ENCODE assay signal across 9 mouse cellular contexts in the genomic region with DNA sequence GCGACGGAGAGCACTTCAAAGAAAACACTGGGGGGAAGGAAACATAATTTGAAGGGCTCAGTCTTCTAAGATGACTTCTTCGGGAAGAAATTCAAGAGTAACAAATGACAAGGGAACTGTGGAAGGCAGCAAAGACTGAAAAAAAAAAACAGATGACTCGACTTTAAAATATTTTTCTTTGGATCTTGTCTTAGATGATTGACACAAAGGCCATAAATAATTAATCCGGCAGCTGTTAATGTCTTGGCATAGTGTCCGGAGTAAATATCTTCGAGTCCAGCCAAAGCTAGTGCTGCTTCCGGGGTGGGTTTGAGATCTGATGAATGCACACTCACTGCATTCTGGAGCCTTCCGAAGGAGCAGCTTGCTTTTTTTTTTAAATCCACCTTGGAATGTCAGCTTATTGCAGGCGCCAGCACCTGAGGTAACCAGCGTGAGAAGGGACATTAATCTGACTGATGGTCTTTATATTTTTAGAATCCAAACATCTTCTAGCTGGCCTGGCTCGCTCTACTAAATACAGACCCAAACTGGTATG. TPM values are rescaled to one million over a fixed set of nuclear protein-coding genes. Genes with fewer than 3 reads are reported as not detected.
A peak's percentile ranks its signal among the peaks of the same experiment; 100 is the strongest.
DNase-seq lines count a peak whose midpoint lies in the region; ATAC-seq and TF ChIP-seq lines count a peak whose summit lies in the region.
"Had no signal": no experiment of that assay in that cellular context is flagged by ENCODE, and none has a peak within 500 bp of the region (broad histone marks: within the 10 kb centered on the region; RNA-seq: fewer than 3 reads in every experiment).

No protein-coding gene starts in this region.

- H3K9me3 ChIP-seq in embryonic facial prominence, embryonic 14.5 days (ENCODE audit: control insufficient read depth, low read length), result peaks cover 5% of the 10 kb centered on the region; the same call in 1 of the 2 replicates
- peaks cover 3% of the 10 kb centered on the region; the same call in 1 of the 2 replicates for H3K9me3 ChIP-seq in hindbrain, embryonic 16.5 days (ENCODE audit: control insufficient read depth, low read length)
- no peaks in the 10 kb centered on the region for H3K9me3 ChIP-seq in midbrain, embryonic 15.5 days

- no peak overlapping the region for H3K27ac ChIP-seq in kidney, adult 2 months (ENCODE audit: insufficient read depth, low read depth, low read length)
- H3K27ac ChIP-seq in embryonic facial prominence, embryonic 14.5 days (replicated peaks; ENCODE audit: low read depth, low read length), result no peak overlapping the region
- H3K27ac ChIP-seq in hindbrain, embryonic 16.5 days (ENCODE audit: low read depth, low read length), result no peak overlapping the region
- no peak overlapping the region for H3K27ac ChIP-seq in midbrain, embryonic 15.5 days

- H3K4me3 ChIP-seq in kidney, adult 2 months (ENCODE audit: insufficient read depth, low read depth, low read length), result peak overlapping the region; percentile 43; the same call in 1 of the 2 replicates
- peak overlapping the region; percentile 66 for H3K4me3 ChIP-seq in embryonic facial prominence, embryonic 14.5 days (ENCODE audit: low read depth, low read length)
- peak overlapping the region; percentile 85 for H3K4me3 ChIP-seq in hindbrain, embryonic 16.5 days (ENCODE audit: low read length)
- H3K4me3 ChIP-seq in midbrain, embryonic 15.5 days, result peak overlapping the region; percentile 71

- H3K9ac ChIP-seq in embryonic facial prominence, embryonic 14.5 days (ENCODE audit: low read depth, low read length), result peak overlapping the region; percentile 67
- peak overlapping the region; percentile 81 for H3K9ac ChIP-seq in hindbrain, embryonic 16.5 days (ENCODE audit: low read depth, low read length)
- H3K9ac ChIP-seq in midbrain, embryonic 15.5 days, result peak overlapping the region; percentile 56

- H3K27me3 ChIP-seq in kidney, adult 2 months (replicated peaks; ENCODE audit: control insufficient read depth, insufficient read depth, low read length), result no peaks in the 10 kb centered on the region
- peaks cover 37% of the 10 kb centered on the region for H3K27me3 ChIP-seq in embryonic facial prominence, embryonic 14.5 days (replicated peaks; ENCODE audit: control insufficient read depth, insufficient read depth, low read length)
- peaks cover 14% of the 10 kb centered on the region for H3K27me3 ChIP-seq in hindbrain, embryonic 16.5 days (replicated peaks; ENCODE audit: control insufficient read depth, insufficient read depth, low read length)
- H3K27me3 ChIP-seq in midbrain, embryonic 15.5 days (replicated peaks), result peaks cover 12% of the 10 kb centered on the region

- intact Hi-C loops in gastrocnemius, postnatal 36 days (cut with DNase I), result no loop called here

- H3K4me1 ChIP-seq in kidney, adult 2 months (ENCODE audit: control insufficient read depth, insufficient read depth, low read length), result no peaks in the 10 kb centered on the region
- H3K4me1 ChIP-seq in embryonic facial prominence, embryonic 14.5 days (ENCODE audit: control insufficient read depth, insufficient read depth, low read length), result no peaks in the 10 kb centered on the region
- peaks cover 17% of the 10 kb centered on the region for H3K4me1 ChIP-seq in hindbrain, embryonic 16.5 days (ENCODE audit: control insufficient read depth, insufficient read depth, low read depth, low read length)
- H3K4me1 ChIP-seq in midbrain, embryonic 15.5 days, result peaks cover 16% of the 10 kb centered on the region

- H3K36me3 ChIP-seq in kidney, adult 2 months (ENCODE audit: control insufficient read depth, insufficient read depth, low read length), result no peaks in the 10 kb centered on the region
- H3K36me3 ChIP-seq in embryonic facial prominence, embryonic 14.5 days (ENCODE audit: control insufficient read depth, insufficient read depth, low read length), result no peaks in the 10 kb centered on the region
- H3K36me3 ChIP-seq in hindbrain, embryonic 16.5 days (ENCODE audit: control insufficient read depth, insufficient read depth, low read length), result no peaks in the 10 kb centered on the region
- no peaks in the 10 kb centered on the region for H3K36me3 ChIP-seq in midbrain, embryonic 15.5 days (replicated peaks)
- H3K36me3 ChIP-seq: G1E had no signal

- TF ChIP-seq CTCF in kidney, adult 2 months (conservative IDR thresholded peaks at IDR 0.05; ENCODE audit: insufficient read depth, insufficient read length, low read depth, low read length), result no peak

- TF ChIP-seq POLR2A in kidney, adult 2 months (IDR thresholded peaks at IDR 0.05; ENCODE audit: low read depth, low read length), result no peak

- 11% methylated on average over 12 of the region's 12 CpGs for WGBS in kidney, adult 2 months
- 23% methylated on average over 12 of the region's 12 CpGs for WGBS in embryonic facial prominence, embryonic 14.5 days
- WGBS in hindbrain, embryonic 16.5 days, result 26% methylated on average over 12 of the region's 12 CpGs
- WGBS in midbrain, embryonic 15.5 days, result 26% methylated on average over 12 of the region's 12 CpGs

- ATAC-seq in embryonic facial prominence, embryonic 14.5 days (ENCODE audit: low read depth), result no peak
- ATAC-seq in hindbrain, embryonic 16.5 days, result no peak
- ATAC-seq in midbrain, embryonic 15.5 days (replicated peaks), result no peak

- H3K4me2 ChIP-seq in embryonic facial prominence, embryonic 14.5 days (ENCODE audit: low read depth, low read length), result peak overlapping the region; percentile 99
- peak overlapping the region; percentile 98 for H3K4me2 ChIP-seq in hindbrain, embryonic 16.5 days (ENCODE audit: low read length)
- H3K4me2 ChIP-seq in midbrain, embryonic 15.5 days, result peak overlapping the region; percentile 99

- peak; percentile 47 for DNase-seq in kidney, adult 2 months
- no peak for DNase-seq in kidney, adult 18-20 months
- DNase-seq in embryonic facial prominence, embryonic 14.5 days (ENCODE audit: low spot score), result peak; percentile 10
- DNase-seq in gastrocnemius, adult 18-20 months (ENCODE audit: low spot score), result no peak
- no peak for DNase-seq in gastrocnemius, postnatal 36 days
- DNase-seq in left cerebral cortex, adult 8-10 months (ENCODE audit: low spot score in 2 of 2), result no peak

RNA-seq across cellular contexts. Expression of a gene that starts 2.0 kb away (rescaled TPM):
- polyA plus RNA-seq in kidney, adult 2 months (2012; rRNA removed), result 10.5 and 12.9 TPM in 2 replicates
- polyA plus RNA-seq in embryonic facial prominence, embryonic 14.5 days (2014; fragmentation: Nextera tagmentation; extraction: Ambion mirVana), result 8.9 and 10.9 TPM in 2 replicates
- 17.4 and 18.1 TPM in 2 replicates for polyA plus RNA-seq in hindbrain, embryonic 16.5 days (2015; fragmentation: Nextera tagmentation; extraction: Ambion mirVana)
- 10.9 and 13.2 TPM in 2 replicates for polyA plus RNA-seq in midbrain, embryonic 15.5 days (2015; fragmentation: Nextera tagmentation; extraction: Ambion mirVana)
- 1 to 10 TPM; 5.5 to 6.8 TPM for total RNA-seq in gastrocnemius, adult 18-20 months (2021)
- total RNA-seq in gastrocnemius, postnatal 36 days (2021), result 1 to 10 TPM; 2.8 to 3.3 TPM
- total RNA-seq in left cerebral cortex, adult 8-10 months (2022), result 10 to 100 TPM; 54.3 to 59.0 (median 56.3) TPM
- polyA plus RNA-seq: G1E had no signal

Comparison
In these comparisons a context has a peak if more than half of its experiments do, and no peak if none do; other contexts are left out.
1. DNase-seq: peak in kidney, adult 2 months (single experiment) and embryonic facial prominence, embryonic 14.5 days (single experiment); none in kidney, adult 18-20 months (single experiment), gastrocnemius, adult 18-20 months (single experiment), gastrocnemius, postnatal 36 days (0 of 2) and left cerebral cortex, adult 8-10 months (0 of 2).
2. Peak in every context shown above with its lines, with median percentiles within 50 percentile points of each other: H3K4me3 ChIP-seq, H3K4me2 ChIP-seq and H3K9ac ChIP-seq.